9 mouse cellular contexts compared by ENCODE assay signal in the genomic region with DNA sequence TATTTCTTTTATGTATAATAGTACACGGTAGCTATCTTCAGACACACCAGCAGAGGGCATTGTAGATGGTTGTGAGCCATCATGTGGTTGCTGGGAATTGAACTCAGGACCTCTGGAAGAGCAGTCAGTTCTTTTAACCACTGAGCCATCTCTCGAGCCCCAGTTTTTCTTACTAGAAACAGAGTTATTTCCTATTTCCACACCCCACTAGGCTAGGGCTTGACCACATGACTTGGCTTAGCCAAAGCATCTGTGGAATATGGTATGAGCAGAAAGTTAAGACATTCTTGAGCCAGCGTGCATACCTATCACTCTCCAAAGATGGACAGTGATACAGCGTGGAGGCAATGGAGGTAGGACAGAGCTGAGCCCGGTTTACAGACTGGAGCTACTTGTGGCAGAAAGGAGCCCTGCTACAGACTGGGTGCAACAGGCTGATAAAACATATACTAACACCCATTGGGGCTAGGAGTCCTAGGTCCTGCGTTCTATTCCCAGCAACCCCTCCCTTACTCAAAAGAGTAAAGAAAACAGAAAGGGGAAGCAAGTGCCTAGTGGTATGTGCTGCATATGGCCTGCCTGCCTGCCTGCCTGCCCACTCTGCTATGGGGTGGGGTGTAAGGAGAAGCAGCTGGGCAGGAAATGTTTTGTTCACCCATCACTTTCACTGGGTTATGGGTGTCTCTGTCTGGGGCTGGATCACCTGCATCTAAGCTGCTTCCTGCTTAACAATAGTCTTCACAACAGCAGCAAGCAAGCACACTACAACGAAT.
DNase-seq lines count a peak whose midpoint lies in the region; ATAC-seq lines count a peak whose summit lies in the region.
"Had no signal": no experiment of that assay in that cellular context is flagged by ENCODE, and none has a peak within 500 bp of the region (broad histone marks: within the 10 kb centered on the region; RNA-seq: fewer than 3 reads in every experiment).

No protein-coding gene starts in this region.

- 79% methylated on average over 7 of the region's 7 CpGs for WGBS in lung, embryonic 15.5 days

- H3K4me2 ChIP-seq in lung, embryonic 15.5 days, result no peak overlapping the region
- H3K4me2 ChIP-seq: stomach, embryonic 15.5 days had no signal

- H3K36me3 ChIP-seq in lung, embryonic 15.5 days, result no peaks in the 10 kb centered on the region
- H3K36me3 ChIP-seq: stomach, embryonic 15.5 days had no signal

- H3K27ac ChIP-seq in lung, embryonic 15.5 days, result no peak overlapping the region
- H3K27ac ChIP-seq: macrophage; stomach, embryonic 15.5 days had no signal

- ATAC-seq in lung, embryonic 15.5 days (ENCODE audit: borderline replicate concordance, extremely low read depth, low FRiP score, low TSS enrichment), result peak; percentile 41
- peak; percentile 44 for ATAC-seq in activated CD4-positive, CD25-positive, alpha-beta regulatory T cell, adult 4 months

- intact Hi-C loops in left cerebral cortex, postnatal 14 days (cut with DNase I), result loop anchor here (2.0 kb wide), 1 partner anchor 414 kb away; a partner anchor contains a TSS

- no peak overlapping the region for H3K9ac ChIP-seq in lung, embryonic 15.5 days
- H3K9ac ChIP-seq: stomach, embryonic 15.5 days had no signal

- H3K4me3 ChIP-seq in lung, embryonic 15.5 days, result no peak overlapping the region
- H3K4me3 ChIP-seq: stomach, embryonic 15.5 days had no signal

- peaks cover 26% of the 10 kb centered on the region for H3K4me1 ChIP-seq in lung, embryonic 15.5 days

- no peaks in the 10 kb centered on the region for H3K27me3 ChIP-seq in lung, embryonic 15.5 days
- H3K27me3 ChIP-seq: stomach, embryonic 15.5 days had no signal

- no peaks in the 10 kb centered on the region for H3K9me3 ChIP-seq in lung, embryonic 15.5 days
- H3K9me3 ChIP-seq: stomach, embryonic 15.5 days had no signal

- DNase-seq in lung, postnatal 4 days, result no peak
- DNase-seq in induced T-regulatory cell, adult 2 months (ENCODE audit: low read depth), result peak; percentile 14
- DNase-seq in thymus, postnatal 0 days (ENCODE audit: low spot score), result peak; percentile 90
- DNase-seq in ovary, postnatal 14 days (ENCODE audit: low spot score), result no peak
- DNase-seq in left cerebral cortex, postnatal 14 days (ENCODE audit: low spot score in 2 of 2), result no peak

Comparison
In these comparisons a context has a peak if more than half of its experiments do, and no peak if none do; other contexts are left out.
1. DNase-seq: peak in induced T-regulatory cell, adult 2 months (single experiment) and thymus, postnatal 0 days (single experiment); none in lung, postnatal 4 days (0 of 2), ovary, postnatal 14 days (single experiment) and left cerebral cortex, postnatal 14 days (0 of 2).